Mouse (Mus musculus): ENCODE results near the gene Pak7.
"Not testable (repeated sequence)": the region's sequence is repeated elsewhere in the genome, so short reads cannot be mapped to it uniquely, and the experiment has no call there.

Gene Pak7

GRCm38 (mm10) chr2:136387181-136388131 is at the start of gene Pak7:
TSS of gene Pak7 (minus strand) at chr2:136387967.
- peak; percentile 80 to 81 for DNase-seq (ENCODE audit: low spot score in 2 of 2)

- no peak for DNase-seq (ENCODE audit: low spot score in 2 of 2)
Observed at GRCm38 (mm10) chr2:136425561-136425960, 37.8 kb upstream of the Pak7 start.

GRCm38 (mm10) chr2:136419543-136419942 is 31.8 kb upstream of the Pak7 start:
- DNase-seq (ENCODE audit: low spot score in 2 of 2) = no peak

GRCm38 (mm10) chr2:136416381-136416780 is 28.6 kb upstream of the Pak7 start:
- peak; percentile 20 to 24 for DNase-seq (ENCODE audit: low spot score in 2 of 2)

GRCm38 (mm10) chr2:136402587-136402986 is 14.8 kb upstream of the Pak7 start:
- peak in 1 of 2 experiments; percentile 20 for DNase-seq (ENCODE audit: low spot score in 2 of 2)

GRCm38 (mm10) chr2:136375318-136375717 is 12.4 kb downstream of the Pak7 start:
- no peak for DNase-seq (ENCODE audit: low spot score in 2 of 2)

DNA sequence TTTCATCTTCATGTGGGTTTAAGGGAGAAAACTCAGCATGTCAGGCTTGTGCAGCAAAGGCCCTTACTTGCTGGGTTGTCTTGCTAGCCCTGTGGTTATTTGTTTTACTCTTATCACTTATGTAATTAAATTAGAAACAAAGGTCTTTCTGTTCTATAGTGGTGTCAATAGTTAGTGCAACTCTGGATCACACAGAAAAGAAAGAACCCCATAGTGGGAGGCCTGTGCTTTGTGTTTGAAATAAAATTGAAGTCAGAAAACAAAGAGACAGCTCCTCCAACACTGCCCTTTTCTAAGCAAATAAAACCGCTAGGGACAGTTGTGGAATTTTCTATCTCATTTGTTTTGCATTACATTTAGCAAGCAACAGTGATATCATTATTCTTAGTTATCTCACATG is 15.4 kb downstream of the Pak7 start:
- DNase-seq (ENCODE audit: low spot score in 2 of 2) = no peak

GRCm38 (mm10) chr2:136351393-136352096 is 36.2 kb downstream of the Pak7 start:
- DNase-seq (ENCODE audit: low spot score in 2 of 2) = no peak

DNA sequence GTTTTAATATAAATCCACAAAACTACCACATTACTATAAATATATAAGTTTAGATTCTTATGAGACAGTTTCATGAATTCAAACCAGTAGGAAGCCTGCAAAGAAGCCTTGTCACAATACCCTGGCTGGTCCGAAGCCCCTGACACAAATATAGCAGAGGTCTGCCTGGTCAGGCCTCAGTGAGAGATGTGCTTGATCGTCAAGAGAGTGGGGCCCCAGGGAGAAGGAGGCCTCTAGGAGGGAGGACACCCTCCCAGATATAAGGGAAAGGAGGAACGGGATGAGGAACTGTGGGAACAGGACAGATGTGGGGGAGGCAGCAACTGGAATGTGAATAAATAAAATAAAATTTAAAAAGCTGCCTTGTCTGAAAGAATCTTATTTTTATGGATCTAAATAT is 37.3 kb downstream of the Pak7 start:
- no peak for DNase-seq (ENCODE audit: low spot score in 2 of 2)

DNA sequence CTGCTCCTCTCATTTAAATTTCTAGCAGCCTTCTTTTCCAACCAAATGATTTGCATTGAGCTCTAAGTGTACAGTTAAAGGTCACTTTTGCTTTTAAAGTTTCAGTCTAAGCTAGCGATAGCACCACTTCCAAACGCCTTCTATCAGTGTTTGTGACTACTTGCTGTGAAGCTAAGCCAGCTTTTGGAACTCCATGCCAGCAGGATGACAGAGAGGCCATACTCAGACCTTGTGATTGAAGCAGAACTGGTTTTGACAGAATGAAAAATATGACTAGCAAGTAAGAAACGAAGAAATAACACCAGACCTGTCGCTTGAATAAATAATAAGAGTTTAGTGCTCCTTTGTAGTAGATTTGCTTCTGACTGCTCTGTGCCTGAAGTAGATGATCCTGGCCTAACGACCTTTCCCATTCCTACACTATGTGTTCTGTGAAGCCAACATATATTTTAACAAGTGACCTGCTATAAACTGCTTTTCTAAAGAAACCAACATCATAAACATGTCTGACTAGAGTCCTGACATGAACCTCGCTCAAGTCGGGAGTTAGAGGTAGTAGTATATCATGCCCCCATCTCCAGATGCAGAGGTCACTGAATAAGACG is 38.0 kb downstream of the Pak7 start:
- DNase-seq (ENCODE audit: low spot score in 2 of 2) = no peak

GRCm38 (mm10) chr2:136344240-136344780 is 43.5 kb downstream of the Pak7 start:
- DNase-seq (ENCODE audit: low spot score in 2 of 2) = peak in 1 of 2 experiments; percentile 29

- DNase-seq (ENCODE audit: low spot score in 2 of 2) = no peak
Observed at GRCm38 (mm10) chr2:136329974-136330373, 57.8 kb downstream of the Pak7 start.

GRCm38 (mm10) chr2:136325646-136326045 is 62.1 kb downstream of the Pak7 start:
- no peak for DNase-seq (ENCODE audit: low spot score in 2 of 2)

DNA sequence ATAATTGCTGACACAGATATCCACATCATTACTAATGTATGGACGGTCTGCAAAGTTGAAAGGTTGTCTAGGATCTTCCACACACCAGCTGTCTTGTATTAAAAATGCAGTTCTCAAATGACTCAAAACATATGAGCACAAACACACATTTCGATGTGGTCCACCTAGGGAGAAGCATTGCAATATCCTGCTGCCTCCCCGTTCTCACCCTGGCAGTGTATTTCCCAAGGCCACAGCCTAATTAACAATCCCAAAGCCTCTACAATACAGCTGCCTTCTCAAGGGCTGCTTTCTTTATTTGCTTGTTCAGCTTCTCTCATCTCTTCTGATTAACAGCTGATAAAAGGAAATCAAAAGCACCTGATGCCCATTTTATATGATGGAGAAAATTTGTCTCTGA is 78.5 kb downstream of the Pak7 start:
- no peak for DNase-seq (ENCODE audit: low spot score in 2 of 2)

DNA sequence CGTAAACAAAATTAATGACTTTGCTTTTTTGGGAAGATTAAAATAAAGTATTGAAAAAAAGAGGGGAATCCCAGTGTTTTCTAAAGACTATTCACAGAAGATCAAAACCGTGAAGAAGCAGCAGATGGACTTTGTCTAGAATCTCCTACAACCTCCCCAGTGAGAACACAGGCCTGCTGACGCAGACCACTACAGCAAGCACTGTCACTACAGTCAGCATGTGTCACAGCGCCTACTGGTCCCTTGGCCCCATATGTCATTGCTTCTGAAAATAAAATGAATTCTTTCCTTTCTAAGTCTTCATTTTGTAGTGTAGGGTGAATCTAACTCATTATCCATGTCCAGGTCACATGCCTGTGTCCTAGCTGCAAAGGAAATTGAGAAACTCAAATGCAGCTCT is 79.0 kb downstream of the Pak7 start:
- no peak for DNase-seq (ENCODE audit: low spot score in 2 of 2)

DNA sequence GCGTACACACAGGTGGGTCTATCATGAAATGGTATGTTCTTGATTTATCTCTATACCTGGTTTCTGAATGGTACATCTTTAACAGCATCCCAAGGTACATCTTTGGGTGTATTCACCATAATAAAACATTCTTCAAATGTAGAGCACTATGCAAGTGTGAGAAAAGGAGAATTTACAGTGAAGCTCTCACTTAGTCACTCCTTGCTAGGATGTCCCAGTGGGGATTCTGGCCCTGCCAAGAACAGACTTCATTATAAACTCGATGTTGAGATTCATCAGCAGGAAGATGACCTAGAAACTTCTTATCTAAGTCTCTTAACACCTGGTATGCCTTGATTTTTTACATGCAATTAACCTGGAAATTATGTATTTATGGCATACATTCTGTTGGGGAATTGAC is 85.6 kb downstream of the Pak7 start:
- no peak for DNase-seq (ENCODE audit: low spot score in 2 of 2)

GRCm38 (mm10) chr2:136301406-136301805 is 86.4 kb downstream of the Pak7 start:
- peak; percentile 41 to 42 for DNase-seq (ENCODE audit: low spot score in 2 of 2)

GRCm38 (mm10) chr2:136297371-136297770 is 90.4 kb downstream of the Pak7 start:
- DNase-seq (ENCODE audit: low spot score in 2 of 2) = no peak

DNA sequence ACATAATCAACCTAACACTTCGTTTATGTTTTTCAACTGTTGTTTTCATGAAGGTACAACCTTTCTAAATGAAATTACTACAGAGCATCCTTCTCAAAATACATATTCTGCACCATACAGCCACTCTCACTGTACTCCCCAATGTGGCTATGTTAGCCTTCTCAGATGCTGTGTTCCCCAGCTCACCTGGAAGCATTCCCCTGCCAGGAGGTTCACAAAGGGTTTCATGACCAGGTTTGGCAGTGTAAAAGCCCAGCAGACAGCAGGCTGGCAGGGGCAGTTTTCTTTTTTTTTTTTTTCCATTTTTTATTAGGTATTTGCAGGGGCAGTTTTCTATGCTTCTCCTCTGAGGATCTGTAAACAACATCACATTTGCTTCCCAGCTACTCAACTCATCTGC is 105.7 kb downstream of the Pak7 start:
- DNase-seq (ENCODE audit: low spot score in 2 of 2) = no peak

DNA sequence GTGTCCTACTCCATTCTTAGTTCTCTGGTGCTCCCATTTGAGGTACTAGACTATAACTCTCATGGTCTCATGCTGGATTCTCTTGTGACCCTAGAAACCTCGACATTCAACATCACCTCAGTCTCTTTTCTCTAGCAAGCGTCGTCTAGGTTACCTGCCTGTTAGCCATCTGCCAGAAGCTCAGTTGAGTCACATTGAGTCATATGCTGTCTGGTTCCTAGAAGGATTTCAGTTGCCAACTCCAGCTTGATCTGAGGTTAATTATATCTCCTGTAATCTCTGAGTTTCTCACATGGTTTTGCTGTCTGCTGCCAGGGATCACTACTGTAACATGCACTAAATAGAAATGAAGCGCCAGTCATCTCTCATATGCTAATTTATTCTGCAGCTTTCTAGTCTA is 145.8 kb downstream of the Pak7 start:
- DNase-seq (ENCODE audit: low spot score in 2 of 2) = not testable (repeated sequence)

DNA sequence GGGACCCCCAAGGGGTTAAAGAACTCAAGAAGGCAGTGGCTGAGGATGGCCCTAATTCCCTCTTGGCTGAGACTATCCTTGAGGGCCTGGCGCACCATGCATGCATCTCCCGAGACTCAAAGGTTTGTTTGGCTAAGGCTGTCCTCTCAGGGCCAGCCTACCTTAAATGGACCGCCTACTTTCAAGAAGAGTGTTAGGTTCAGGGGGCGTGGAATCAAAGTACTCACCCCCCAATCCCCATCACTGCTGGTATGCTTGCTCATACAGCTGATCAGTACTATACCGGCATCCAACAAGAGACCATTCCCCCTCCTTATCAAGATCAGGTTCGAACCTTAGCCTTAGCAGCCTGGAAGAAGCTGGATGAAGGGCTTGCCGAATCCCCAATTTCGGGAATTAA is 156.5 kb downstream of the Pak7 start:
- DNase-seq (ENCODE audit: low spot score in 2 of 2) = no peak

DNA sequence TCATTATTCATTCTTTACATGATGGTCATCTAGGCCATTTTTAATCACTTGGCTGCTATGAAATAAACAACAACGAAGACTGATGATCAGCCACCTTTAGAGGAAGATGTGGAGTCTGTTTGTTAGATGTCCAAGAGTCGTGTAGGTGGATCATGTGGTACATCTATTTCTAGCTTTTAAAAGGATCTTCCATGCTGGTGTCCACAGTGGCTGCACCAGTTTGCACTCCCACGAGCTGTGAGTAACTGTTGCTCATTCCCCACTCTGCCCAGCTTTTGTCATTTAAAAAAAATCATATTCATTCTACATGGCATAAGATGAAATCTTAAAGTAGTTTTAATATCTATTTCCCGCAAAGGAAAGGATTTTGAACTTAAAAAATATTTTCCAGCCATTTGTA is 183.7 kb downstream of the Pak7 start:
- DNase-seq (ENCODE audit: low spot score in 2 of 2) = peak in 1 of 2 experiments; percentile 38
